Comparison of ENCODE assay signal across 8 mouse cellular contexts in the genomic region with DNA sequence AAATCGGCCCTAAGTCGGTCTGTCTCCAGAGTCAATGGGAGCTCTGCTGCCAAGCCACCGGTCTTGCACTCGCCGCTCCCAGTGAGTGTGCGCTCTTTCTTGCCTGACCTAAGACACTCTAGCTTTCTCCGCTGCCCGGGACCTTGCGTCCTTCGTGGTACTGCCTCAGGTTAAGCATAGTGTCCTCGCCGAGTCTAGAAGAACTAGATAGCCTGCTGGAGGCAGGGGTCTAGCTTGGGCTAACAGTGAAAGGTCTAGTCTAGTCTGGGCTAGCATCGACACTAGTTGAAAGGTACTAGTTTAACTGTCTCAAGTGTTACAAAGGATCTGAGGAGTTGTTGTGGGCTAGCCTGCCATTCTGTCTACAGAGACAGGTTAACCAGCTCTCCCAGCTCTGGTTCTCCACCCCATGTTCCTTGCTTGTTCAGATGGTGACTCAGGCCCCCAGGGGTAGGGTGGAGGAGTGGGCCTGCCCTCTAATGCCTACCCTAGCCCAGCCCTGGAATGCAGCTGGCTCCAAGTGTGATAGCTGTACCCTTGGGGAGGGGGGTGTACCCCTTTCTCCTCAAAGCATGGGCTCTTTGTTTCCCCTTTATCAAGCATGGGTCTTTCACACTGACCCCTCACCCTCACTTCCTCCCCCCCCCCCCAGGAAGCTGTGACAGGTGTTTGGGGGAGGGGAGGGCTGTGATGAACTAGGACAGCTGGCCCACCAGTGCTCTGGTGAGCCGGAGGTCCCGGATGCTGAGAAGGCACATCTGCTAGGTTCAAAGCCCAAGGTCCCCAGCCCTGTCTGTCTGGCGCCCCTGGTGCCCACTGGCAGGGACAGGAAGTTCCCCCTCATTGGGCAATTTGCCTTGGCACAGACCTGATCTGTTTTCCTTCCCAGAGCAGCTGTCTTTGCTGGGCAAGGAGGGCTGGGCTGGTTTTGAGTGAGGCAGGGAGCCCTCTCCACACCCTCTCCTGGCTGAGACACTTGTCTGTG. TPM values are rescaled to one million over a fixed set of nuclear protein-coding genes. Genes with fewer than 3 reads are reported as not detected.
DNase-seq lines count a peak whose midpoint lies in the region; ATAC-seq and TF ChIP-seq lines count a peak whose summit lies in the region.

A gene (minus strand): TSS at position 934 of the 985 bp plus-strand sequence.

- peaks cover 19% of the 10 kb centered on the region for H3K36me3 ChIP-seq in embryonic facial prominence, embryonic 14.5 days (ENCODE audit: control insufficient read depth, insufficient read depth, low read length)
- H3K36me3 ChIP-seq in heart, embryonic 15.5 days = peaks cover 21% of the 10 kb centered on the region
- peaks cover 7% of the 10 kb centered on the region for H3K36me3 ChIP-seq in liver, postnatal 0 days (replicated peaks; ENCODE audit: insufficient read depth, low read length)
- H3K36me3 ChIP-seq in neural tube, embryonic 12.5 days = peaks cover 19% of the 10 kb centered on the region

- peak within 1 kb of the TSS; percentile 76 for H3K9ac ChIP-seq in embryonic facial prominence, embryonic 14.5 days (ENCODE audit: low read depth, low read length)
- H3K9ac ChIP-seq in heart, embryonic 15.5 days = peak within 1 kb of the TSS; percentile 82
- H3K9ac ChIP-seq in liver, postnatal 0 days (replicated peaks) = peak within 1 kb of the TSS; percentile 74
- peak within 1 kb of the TSS; percentile 89 for H3K9ac ChIP-seq in neural tube, embryonic 12.5 days

- peak; percentile 60 for TF ChIP-seq CTCF in liver, postnatal 0 days (IDR thresholded peaks at IDR 0.05; ENCODE audit: low read depth)

- H3K4me2 ChIP-seq in embryonic facial prominence, embryonic 14.5 days (ENCODE audit: low read depth, low read length) = peak within 1 kb of the TSS; percentile 92
- peak within 1 kb of the TSS; percentile 90 for H3K4me2 ChIP-seq in heart, embryonic 15.5 days
- H3K4me2 ChIP-seq in liver, postnatal 0 days (ENCODE audit: low read depth, low read length) = peak within 1 kb of the TSS; percentile 98
- H3K4me2 ChIP-seq in neural tube, embryonic 12.5 days (replicated peaks) = peak within 1 kb of the TSS; percentile 76

- peak within 1 kb of the TSS; percentile 77 for H3K4me3 ChIP-seq in embryonic facial prominence, embryonic 14.5 days (ENCODE audit: low read depth, low read length)
- H3K4me3 ChIP-seq in heart, embryonic 15.5 days = peak within 1 kb of the TSS; percentile 77
- peak within 1 kb of the TSS; percentile 65 for H3K4me3 ChIP-seq in liver, postnatal 0 days (ENCODE audit: low read depth, low read length)
- H3K4me3 ChIP-seq in neural tube, embryonic 12.5 days = peak within 1 kb of the TSS; percentile 67

- ATAC-seq in embryonic facial prominence, embryonic 14.5 days (ENCODE audit: low read depth) = peak; percentile 3; the same call in 1 of the 2 replicates
- no peak for ATAC-seq in heart, embryonic 15.5 days (replicated peaks; ENCODE audit: insufficient number of reproducible peaks, insufficient read depth, low FRiP score, low read depth)
- ATAC-seq in liver, postnatal 0 days = no peak
- peak; percentile 19; the same call in 1 of the 2 replicates for ATAC-seq in neural tube, embryonic 12.5 days (ENCODE audit: low FRiP score, low read depth)

- H3K9me3 ChIP-seq in embryonic facial prominence, embryonic 14.5 days (ENCODE audit: control insufficient read depth, low read length) = no peaks in the 10 kb centered on the region
- H3K9me3 ChIP-seq in heart, embryonic 15.5 days (replicated peaks) = no peaks in the 10 kb centered on the region
- no peaks in the 10 kb centered on the region for H3K9me3 ChIP-seq in liver, postnatal 0 days (ENCODE audit: low read length)
- H3K9me3 ChIP-seq in neural tube, embryonic 12.5 days = no peaks in the 10 kb centered on the region

- peak within 1 kb of the TSS; percentile 88 for H3K27ac ChIP-seq in embryonic facial prominence, embryonic 14.5 days (replicated peaks; ENCODE audit: low read depth, low read length)
- peak within 1 kb of the TSS; percentile 93 for H3K27ac ChIP-seq in heart, embryonic 15.5 days
- H3K27ac ChIP-seq in liver, postnatal 0 days (ENCODE audit: low read depth) = peak within 1 kb of the TSS; percentile 88
- peak within 1 kb of the TSS; percentile 81 for H3K27ac ChIP-seq in neural tube, embryonic 12.5 days

- TF ChIP-seq EP300 in liver, postnatal 0 days (IDR thresholded peaks at IDR 0.05; ENCODE audit: low read depth) = peak; percentile 36; the same call in 1 of the 2 replicates

- DNase-seq in A20 (ENCODE audit: low read depth, low spot score) = peak; percentile 93
- peak; percentile 68 for DNase-seq in T-cell, adult 2 months (ENCODE audit: low spot score)
- peak; percentile 92 for DNase-seq in embryonic facial prominence, embryonic 14.5 days (ENCODE audit: low spot score)
- peak; percentile 51 to 84 for DNase-seq in kidney, postnatal 25 days
- DNase-seq in liver, postnatal 0 days = peak; percentile 79
- peak; percentile 85 to 94 for DNase-seq in thymus, postnatal 36 days

- H3K4me1 ChIP-seq in embryonic facial prominence, embryonic 14.5 days (ENCODE audit: control insufficient read depth, insufficient read depth, low read length) = peaks cover 24% of the 10 kb centered on the region
- peaks cover 54% of the 10 kb centered on the region for H3K4me1 ChIP-seq in heart, embryonic 15.5 days (replicated peaks)
- peaks cover 37% of the 10 kb centered on the region for H3K4me1 ChIP-seq in liver, postnatal 0 days (ENCODE audit: insufficient read depth)
- peaks cover 56% of the 10 kb centered on the region for H3K4me1 ChIP-seq in neural tube, embryonic 12.5 days

- no peaks in the 10 kb centered on the region for H3K27me3 ChIP-seq in embryonic facial prominence, embryonic 14.5 days (replicated peaks; ENCODE audit: control insufficient read depth, insufficient read depth, low read length)
- H3K27me3 ChIP-seq in heart, embryonic 15.5 days = no peaks in the 10 kb centered on the region
- no peaks in the 10 kb centered on the region for H3K27me3 ChIP-seq in liver, postnatal 0 days (ENCODE audit: insufficient read depth, low read length)
- no peaks in the 10 kb centered on the region for H3K27me3 ChIP-seq in neural tube, embryonic 12.5 days (replicated peaks)

- 2% methylated on average over 16 of the region's 16 CpGs for WGBS in embryonic facial prominence, embryonic 14.5 days
- under 1% methylated on average over 16 of the region's 16 CpGs for WGBS in heart, embryonic 15.5 days
- under 1% methylated on average over 16 of the region's 16 CpGs for WGBS in liver, postnatal 0 days (ENCODE audit: insufficient replicate concordance)
- under 1% methylated on average over 16 of the region's 16 CpGs for WGBS in neural tube, embryonic 12.5 days

RNA-seq across cellular contexts. Expression of the gene that starts here (rescaled TPM):
- polyA plus RNA-seq in embryonic facial prominence, embryonic 14.5 days (2014; fragmentation: Nextera tagmentation; extraction: Ambion mirVana) = 31.4 and 36.8 TPM in 2 replicates
- 16.4 and 25.3 TPM in 2 replicates for polyA plus RNA-seq in heart, embryonic 15.5 days (2015; fragmentation: Nextera tagmentation; extraction: Ambion mirVana)
- polyA plus RNA-seq in liver, postnatal 0 days (2015; fragmentation: Nextera tagmentation; extraction: Ambion mirVana) = 3.5 and 3.6 TPM in 2 replicates
- 25.7 and 33.4 TPM in 2 replicates for polyA plus RNA-seq in neural tube, embryonic 12.5 days (2016; fragmentation: Nextera tagmentation; extraction: Ambion mirVana)

Comparison
In these comparisons a context has a peak if more than half of its experiments do, and no peak if none do; other contexts are left out.
1. ATAC-seq: peak in embryonic facial prominence, embryonic 14.5 days (single experiment) and neural tube, embryonic 12.5 days (single experiment); none in heart, embryonic 15.5 days (single experiment) and liver, postnatal 0 days (single experiment).
2. Peak in every context shown above with its lines, with median percentiles within 50 percentile points of each other: DNase-seq, H3K27ac ChIP-seq, H3K4me2 ChIP-seq, H3K4me3 ChIP-seq and H3K9ac ChIP-seq.